Mouse (Mus musculus): ENCODE measurements around the gene Duxbl2. TPM values are rescaled to one million over a fixed set of nuclear protein-coding genes. Genes with fewer than 3 reads are reported as not detected.
A peak's percentile ranks its signal among the peaks of the same experiment; 100 is the strongest.
"Not testable (repeated sequence)": the region's sequence is repeated elsewhere in the genome, so short reads cannot be mapped to it uniquely, and the experiment has no call there.

Duxbl2 gene
- polyA plus RNA-seq (2015; fragmentation: Nextera tagmentation; extraction: Ambion mirVana): 1.5 TPM in 1 of 2 replicates, not detected in the other

- not testable (repeated sequence) for H3K9ac ChIP-seq; H3K9me3 ChIP-seq; H3K4me2 ChIP-seq; H3K36me3 ChIP-seq; H3K27ac ChIP-seq; H3K4me1 ChIP-seq (replicated peaks); H3K4me3 ChIP-seq; H3K27me3 ChIP-seq
- ATAC-seq (ENCODE audit: low FRiP score): peak; percentile 71
- WGBS: no CpG with 5 or more reads among the region's 7 CpGs
These were observed at the start of gene Duxbl2 for GRCm38 (mm10) chr14:26118150-26118549. Gene Duxbl2 (plus strand): TSS chr14:26118349.

DNA sequence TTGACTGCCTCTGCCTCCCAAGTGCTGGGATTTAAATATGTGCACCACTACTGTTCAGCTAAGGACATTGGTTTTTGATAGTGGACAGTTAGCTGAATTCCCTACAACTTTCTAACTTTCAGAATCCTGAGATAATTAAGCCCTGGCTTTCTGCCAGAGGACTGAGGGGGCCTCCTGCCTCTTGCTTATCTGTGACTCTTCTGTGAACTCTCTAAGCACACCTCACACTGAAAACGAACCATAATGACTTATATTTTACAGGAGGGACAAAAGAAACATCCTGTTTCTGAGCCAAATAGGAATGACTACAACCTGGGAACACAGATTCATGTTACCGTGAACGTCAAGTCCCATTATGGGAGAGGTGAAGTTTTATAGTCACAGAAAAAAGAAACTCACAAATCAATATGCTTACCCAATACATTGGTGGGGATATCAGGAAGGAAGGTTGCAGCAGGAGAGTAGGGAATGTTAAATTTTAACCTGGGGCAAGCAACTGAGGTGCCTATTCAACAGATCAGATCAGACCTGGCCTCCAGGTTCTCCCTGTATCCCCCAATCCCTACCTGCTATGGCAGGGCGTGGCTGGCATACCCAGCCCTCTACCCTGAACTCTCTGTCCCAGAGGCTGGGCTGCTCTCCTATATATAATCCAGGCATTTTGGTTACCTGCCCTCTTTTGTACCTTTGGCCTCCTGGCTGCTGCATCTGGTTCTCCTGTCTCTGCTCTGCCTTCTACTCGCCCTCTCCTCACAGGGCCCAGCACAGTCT lies 41.3 kb upstream of the Duxbl2 start:
- H3K36me3 ChIP-seq; H3K4me2 ChIP-seq; H3K9me3 ChIP-seq; H3K9ac ChIP-seq; H3K27me3 ChIP-seq; H3K4me3 ChIP-seq; H3K27ac ChIP-seq; H3K4me1 ChIP-seq (replicated peaks); ATAC-seq (ENCODE audit: low FRiP score): not testable (repeated sequence)
- no CpG with 5 or more reads among the region's 5 CpGs for WGBS

GRCm38 (mm10) chr14:26081216-26081615 lies 36.9 kb upstream of the Duxbl2 start, which contains the start of gene Cphx2:
Gene Cphx2 (plus strand): TSS chr14:26081516.
- H3K9me3 ChIP-seq; H3K36me3 ChIP-seq; H3K9ac ChIP-seq; ATAC-seq (ENCODE audit: low FRiP score); H3K4me2 ChIP-seq; H3K27ac ChIP-seq; H3K4me3 ChIP-seq; H3K27me3 ChIP-seq; H3K4me1 ChIP-seq (replicated peaks): not testable (repeated sequence)
- no CpG with 5 or more reads among the region's 6 CpGs for WGBS

GRCm38 (mm10) chr14:26081997-26082396 lies 36.2 kb upstream of the Duxbl2 start, which contains the start of gene Cphx3:
Gene Cphx3 (plus strand): TSS chr14:26082297.
- not testable (repeated sequence) for H3K9ac ChIP-seq; H3K4me1 ChIP-seq (replicated peaks); H3K9me3 ChIP-seq; H3K4me3 ChIP-seq; H3K27ac ChIP-seq; H3K36me3 ChIP-seq; H3K4me2 ChIP-seq; H3K27me3 ChIP-seq; ATAC-seq (ENCODE audit: low FRiP score)
- WGBS: no CpG with 5 or more reads among the region's 1 CpGs

DNA sequence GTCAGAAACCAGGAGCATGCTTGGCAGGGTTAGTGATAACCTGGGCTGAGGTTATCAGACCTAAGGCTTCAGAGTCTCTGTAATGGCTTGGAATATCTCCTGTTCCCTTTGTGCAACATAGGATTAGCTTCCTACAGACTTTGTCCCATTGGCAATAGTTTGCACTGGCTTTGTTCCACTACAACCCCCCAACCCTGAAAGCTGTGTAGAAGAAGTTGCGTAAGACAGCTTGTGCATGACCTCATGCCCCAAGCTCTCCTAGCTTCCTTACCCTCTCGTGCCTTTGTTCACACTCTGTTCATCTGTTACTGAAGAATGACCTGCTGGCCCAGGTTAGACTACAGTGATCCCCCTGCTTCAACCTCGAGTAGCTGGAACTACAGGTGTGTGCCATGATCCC lies 20.5 kb upstream of the Duxbl2 start:
- H3K4me1 ChIP-seq (replicated peaks); H3K27ac ChIP-seq; H3K9me3 ChIP-seq; H3K36me3 ChIP-seq; H3K4me2 ChIP-seq; H3K4me3 ChIP-seq; ATAC-seq (ENCODE audit: low FRiP score); H3K27me3 ChIP-seq; H3K9ac ChIP-seq: not testable (repeated sequence)
- no CpG with 5 or more reads among the region's 3 CpGs for WGBS

GRCm38 (mm10) chr14:26118550-26119000 lies 426 bp downstream of the Duxbl2 start:
- not testable (repeated sequence) for H3K9ac ChIP-seq; H3K36me3 ChIP-seq; H3K4me2 ChIP-seq; H3K27me3 ChIP-seq; H3K9me3 ChIP-seq; H3K27ac ChIP-seq; H3K4me1 ChIP-seq (replicated peaks); H3K4me3 ChIP-seq
- peak; percentile 84 for ATAC-seq (ENCODE audit: low FRiP score)
- WGBS: no CpG with 5 or more reads among the region's 18 CpGs

DNA sequence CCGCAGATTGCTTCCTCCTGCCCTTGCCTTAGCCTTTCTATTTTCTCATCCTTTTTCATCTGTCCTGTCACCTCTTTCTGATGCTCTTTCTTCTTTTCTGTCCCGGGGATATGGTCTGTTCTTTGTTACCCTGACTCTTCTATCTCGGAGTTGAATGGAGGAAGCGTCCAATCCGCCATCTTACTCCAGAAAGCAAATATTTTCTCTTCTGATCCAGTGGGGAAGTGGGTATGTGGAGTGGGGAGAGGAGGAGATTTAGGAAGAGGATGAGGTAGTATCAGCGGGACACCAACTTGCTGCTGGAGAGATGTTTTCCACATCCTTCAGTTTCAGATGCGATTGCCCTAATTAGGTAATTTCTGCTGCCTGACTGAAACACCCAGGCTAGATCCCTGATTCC lies 946 bp downstream of the Duxbl2 start:
- H3K4me3 ChIP-seq; ATAC-seq (ENCODE audit: low FRiP score); H3K27me3 ChIP-seq; H3K4me2 ChIP-seq; H3K9ac ChIP-seq; H3K36me3 ChIP-seq; H3K27ac ChIP-seq; H3K4me1 ChIP-seq (replicated peaks); H3K9me3 ChIP-seq: not testable (repeated sequence)
- WGBS: no CpG with 5 or more reads among the region's 7 CpGs

DNA sequence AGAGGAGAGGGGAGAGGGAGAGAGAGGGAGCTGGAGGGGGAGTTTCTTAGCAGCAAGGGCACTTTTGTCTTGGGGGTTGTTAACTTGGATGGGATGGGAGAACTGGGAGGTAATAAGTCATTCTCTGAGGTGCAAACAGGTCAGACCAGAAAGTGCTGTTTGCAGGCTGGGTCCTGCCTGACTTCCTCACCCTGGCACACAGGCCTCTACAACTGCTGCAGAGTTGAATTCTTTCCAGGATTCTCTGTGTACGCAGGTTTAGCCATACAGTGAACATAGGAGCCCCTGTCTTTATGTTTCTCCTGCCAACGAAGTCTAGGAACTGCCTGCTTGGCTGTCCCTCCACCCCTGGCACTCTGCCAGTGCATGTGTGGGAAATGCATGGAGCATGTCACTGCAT lies 28.9 kb downstream of the Duxbl2 start:
- not testable (repeated sequence) for H3K4me1 ChIP-seq (replicated peaks); H3K36me3 ChIP-seq; H3K27ac ChIP-seq; H3K27me3 ChIP-seq; H3K4me2 ChIP-seq; ATAC-seq (ENCODE audit: low FRiP score); H3K4me3 ChIP-seq; H3K9me3 ChIP-seq; H3K9ac ChIP-seq
- no CpG with 5 or more reads among the region's 2 CpGs for WGBS

DNA sequence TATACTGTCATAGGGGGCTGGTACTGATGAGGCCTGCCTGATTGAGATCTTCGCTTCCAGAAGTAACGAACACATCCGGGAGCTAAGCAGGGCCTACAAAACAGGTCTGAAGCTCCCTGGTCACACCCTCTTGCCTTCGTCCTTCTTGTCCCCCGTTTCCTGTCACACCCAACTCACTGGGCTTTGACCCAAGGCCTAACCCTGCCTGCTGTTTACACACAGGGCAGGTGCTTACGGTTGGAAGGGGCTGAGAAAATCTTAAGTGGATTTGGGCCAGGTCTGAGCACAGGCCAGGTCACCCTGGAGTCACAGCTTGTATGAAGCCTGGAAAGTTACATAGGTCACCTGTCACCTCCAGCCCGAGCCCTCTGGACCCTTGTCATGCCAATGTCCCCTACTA lies 37.9 kb downstream of the Duxbl2 start:
- no CpG with 5 or more reads among the region's 7 CpGs for WGBS
- H3K9ac ChIP-seq; H3K4me3 ChIP-seq; H3K36me3 ChIP-seq; H3K4me2 ChIP-seq; H3K4me1 ChIP-seq (replicated peaks); ATAC-seq (ENCODE audit: low FRiP score); H3K27me3 ChIP-seq; H3K27ac ChIP-seq; H3K9me3 ChIP-seq: not testable (repeated sequence)

GRCm38 (mm10) chr14:26161156-26161555 lies 43.0 kb downstream of the Duxbl2 start:
- ATAC-seq (ENCODE audit: low FRiP score); H3K4me3 ChIP-seq; H3K4me1 ChIP-seq (replicated peaks); H3K9ac ChIP-seq; H3K27me3 ChIP-seq; H3K27ac ChIP-seq; H3K9me3 ChIP-seq; H3K4me2 ChIP-seq; H3K36me3 ChIP-seq: not testable (repeated sequence)
- no CpG with 5 or more reads among the region's 9 CpGs for WGBS

DNA sequence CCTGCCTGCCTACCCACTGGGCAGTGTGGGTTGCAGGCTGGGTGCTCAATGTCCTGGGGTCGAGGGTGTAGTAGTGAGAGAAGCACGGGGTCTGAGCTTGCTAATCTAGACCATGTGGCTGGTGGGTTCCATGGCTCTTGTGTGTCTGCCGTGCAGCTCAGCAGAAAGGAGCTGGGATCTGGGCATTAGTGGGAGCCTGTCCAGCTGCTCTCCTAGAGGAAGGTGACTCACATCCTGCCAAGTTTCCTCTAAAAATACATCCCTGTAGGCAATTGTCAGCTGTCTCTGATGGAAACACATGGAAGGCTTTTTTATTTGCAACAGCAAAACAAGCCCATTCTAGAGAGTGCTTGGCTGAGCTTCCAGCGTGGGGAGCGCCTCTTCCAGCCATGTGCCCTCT lies 44.3 kb downstream of the Duxbl2 start:
- WGBS: no CpG with 5 or more reads among the region's 5 CpGs
- H3K9me3 ChIP-seq; H3K4me3 ChIP-seq; ATAC-seq (ENCODE audit: low FRiP score); H3K27me3 ChIP-seq; H3K36me3 ChIP-seq; H3K4me2 ChIP-seq; H3K27ac ChIP-seq; H3K4me1 ChIP-seq (replicated peaks); H3K9ac ChIP-seq: not testable (repeated sequence)

DNA sequence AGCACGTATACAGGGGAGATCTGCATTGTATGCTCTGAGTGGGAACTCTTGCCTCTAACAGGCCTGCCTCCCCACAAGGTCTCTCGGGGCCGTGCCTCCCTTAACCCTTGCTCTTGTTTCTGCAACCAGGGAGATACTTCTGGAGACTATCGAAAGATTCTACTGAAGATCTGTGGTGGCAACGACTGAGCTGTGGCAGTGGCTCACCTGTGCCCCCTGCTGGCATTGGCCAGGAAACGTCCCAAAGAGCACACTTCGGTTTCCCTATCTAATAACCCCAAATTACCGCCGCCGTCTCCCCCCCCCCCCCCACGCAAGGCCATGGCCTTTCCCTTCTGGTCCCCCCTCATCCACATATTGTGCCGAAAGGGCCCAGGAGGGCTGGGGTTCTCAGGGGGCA lies 47.1 kb downstream of the Duxbl2 start:
- H3K27me3 ChIP-seq; H3K4me2 ChIP-seq; H3K9ac ChIP-seq; H3K9me3 ChIP-seq; H3K4me1 ChIP-seq (replicated peaks); H3K4me3 ChIP-seq; H3K36me3 ChIP-seq; H3K27ac ChIP-seq; ATAC-seq (ENCODE audit: low FRiP score): not testable (repeated sequence)
- WGBS: no CpG with 5 or more reads among the region's 12 CpGs

GRCm38 (mm10) chr14:26173955-26174354 lies 55.8 kb downstream of the Duxbl2 start:
- not testable (repeated sequence) for H3K9ac ChIP-seq; H3K36me3 ChIP-seq; H3K27ac ChIP-seq; H3K9me3 ChIP-seq; H3K4me2 ChIP-seq; ATAC-seq (ENCODE audit: low FRiP score); H3K4me3 ChIP-seq; H3K4me1 ChIP-seq (replicated peaks); H3K27me3 ChIP-seq
- no CpG with 5 or more reads among the region's 3 CpGs for WGBS

All from hindbrain, embryonic 13.5 days (tissue).